Mouse (Mus musculus): ENCODE measurements at regions not wholly inside any gene's neighbourhood (a gene's known extent, or its start where the extent isn't known, plus 50 kb on each side); places are given as distances from the start of the nearest gene placed in this dataset.

DNA sequence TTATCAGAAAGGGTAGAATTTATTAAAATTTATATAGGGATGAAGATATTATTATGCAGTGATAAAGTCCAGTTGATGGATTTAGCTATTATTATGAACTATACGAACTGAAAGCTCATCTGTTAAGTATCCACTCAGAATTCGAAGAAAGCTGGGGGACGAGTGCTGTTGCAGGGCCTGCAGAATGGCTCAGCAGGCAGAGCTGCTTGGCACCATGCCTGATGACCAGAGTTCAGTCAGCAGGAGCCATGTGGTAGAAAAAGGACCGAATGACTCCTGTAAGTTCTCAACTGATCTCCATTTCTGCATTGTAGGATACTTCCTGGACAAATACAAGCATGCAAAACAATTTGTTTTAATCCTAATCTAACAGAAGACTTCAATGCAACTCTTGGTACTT, 195.9 kb downstream of the Htr7 start:
- no peak for TF ChIP-seq CTCF (IDR thresholded peaks at IDR 0.05)
- TF ChIP-seq EP300 (IDR thresholded peaks at IDR 0.05), result no peak

Measured in lung, postnatal 0 days (tissue).